Mouse (Mus musculus): ENCODE data around the gene Olfr972. TPM values are rescaled to one million over a fixed set of nuclear protein-coding genes. Genes with fewer than 3 reads are reported as not detected.
"Not testable (repeated sequence)": the region's sequence is repeated elsewhere in the genome, so short reads cannot be mapped to it uniquely, and the experiment has no call there.

Gene Olfr972
- not detected in 2 replicates for polyA plus RNA-seq (2016; fragmentation: Nextera tagmentation; extraction: Ambion mirVana)

DNA sequence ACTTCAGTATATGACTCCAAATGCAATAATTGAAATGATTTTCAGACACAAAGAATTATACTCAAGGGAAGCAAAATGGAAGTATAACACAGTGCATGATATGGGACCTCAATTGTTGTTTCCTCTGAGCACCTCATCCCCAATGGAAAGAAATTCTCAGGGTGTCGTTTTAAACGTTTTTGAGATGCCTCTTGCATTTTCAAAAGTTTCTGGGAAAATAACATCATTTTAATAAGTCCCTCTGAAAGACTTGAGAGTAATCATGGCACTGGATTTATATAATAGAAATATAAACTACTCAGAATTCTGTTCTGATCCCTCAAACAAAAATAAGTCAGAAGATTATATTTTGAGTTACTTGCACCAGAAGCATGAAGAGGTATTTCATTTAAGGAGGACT lies at the start of gene Olfr972:
Olfr972 (plus strand) TSS at position 301 of the 400 bp plus-strand sequence.
- Histone ChIP-seq H3K27me3 (ENCODE audit: low read depth, poor library complexity, severe bottlenecking) (no peaks in the 10 kb centered on the region), H3K4me3 (no peak within 1 kb of the TSS), H3K36me3 (no peaks in the 10 kb centered on the region), H3K27ac (no peak within 1 kb of the TSS), H3K9me3 (replicated peaks) (no peaks in the 10 kb centered on the region), H3K4me1 (no peaks in the 10 kb centered on the region)
- no peak for DNase-seq (ENCODE audit: low spot score)
- 68% methylated on average over 2 of the region's 2 CpGs for WGBS

DNA sequence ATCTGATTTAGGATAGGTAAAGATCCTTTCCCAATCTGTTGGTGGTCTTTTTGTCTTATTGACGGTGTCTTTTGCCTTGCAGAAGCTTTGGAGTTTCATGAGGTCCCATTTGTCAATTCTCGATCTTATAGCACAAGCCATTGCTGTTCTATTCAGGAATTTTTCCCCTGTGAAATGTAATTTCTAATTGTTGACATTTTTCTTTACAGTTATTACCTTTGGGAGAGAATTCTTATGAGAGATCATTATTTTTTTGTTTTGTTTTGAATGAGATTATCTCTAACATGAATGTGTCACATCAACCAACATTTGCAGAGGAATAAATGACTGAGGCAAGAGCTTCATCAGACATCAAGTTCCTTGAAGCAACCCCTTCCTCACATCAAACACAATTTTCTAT lies 29.6 kb upstream of the Olfr972 start, which contains the start of gene Olfr971:
Olfr971 (plus strand) TSS at position 301 of the 400 bp plus-strand sequence.
- not testable (repeated sequence) for H3K4me1 ChIP-seq; H3K9me3 ChIP-seq (replicated peaks); H3K36me3 ChIP-seq; DNase-seq (ENCODE audit: low spot score); H3K27ac ChIP-seq; H3K4me3 ChIP-seq; H3K27me3 ChIP-seq (ENCODE audit: low read depth, poor library complexity, severe bottlenecking)
- 94% methylated on average over 2 of the region's 2 CpGs for WGBS

DNA sequence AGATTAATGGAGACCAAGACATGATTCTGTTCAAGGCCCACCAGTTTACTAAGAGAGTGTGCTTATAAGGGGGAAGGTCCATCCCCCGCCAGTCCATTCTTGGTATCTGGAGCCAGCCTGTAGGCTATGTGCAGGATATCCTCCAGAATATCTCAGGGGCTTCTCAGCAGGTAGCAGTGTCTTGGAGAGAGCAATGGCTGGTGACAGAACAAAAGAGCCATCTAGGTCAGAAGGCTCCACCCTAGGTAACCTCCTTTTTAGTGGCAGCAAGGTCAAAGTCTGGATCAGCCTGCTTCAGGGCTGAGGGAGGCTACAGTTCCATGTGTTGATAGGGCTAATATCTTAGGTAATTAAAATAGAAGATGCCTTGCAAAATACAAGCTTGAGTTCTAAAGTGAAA lies 5.8 kb downstream of the Olfr972 start:
- H3K9me3 ChIP-seq (replicated peaks); H3K4me1 ChIP-seq; H3K36me3 ChIP-seq; H3K27me3 ChIP-seq (ENCODE audit: low read depth, poor library complexity, severe bottlenecking); DNase-seq (ENCODE audit: low spot score); H3K4me3 ChIP-seq; H3K27ac ChIP-seq: not testable (repeated sequence)
- 85% methylated on average over 1 of the region's 1 CpGs for WGBS

DNA sequence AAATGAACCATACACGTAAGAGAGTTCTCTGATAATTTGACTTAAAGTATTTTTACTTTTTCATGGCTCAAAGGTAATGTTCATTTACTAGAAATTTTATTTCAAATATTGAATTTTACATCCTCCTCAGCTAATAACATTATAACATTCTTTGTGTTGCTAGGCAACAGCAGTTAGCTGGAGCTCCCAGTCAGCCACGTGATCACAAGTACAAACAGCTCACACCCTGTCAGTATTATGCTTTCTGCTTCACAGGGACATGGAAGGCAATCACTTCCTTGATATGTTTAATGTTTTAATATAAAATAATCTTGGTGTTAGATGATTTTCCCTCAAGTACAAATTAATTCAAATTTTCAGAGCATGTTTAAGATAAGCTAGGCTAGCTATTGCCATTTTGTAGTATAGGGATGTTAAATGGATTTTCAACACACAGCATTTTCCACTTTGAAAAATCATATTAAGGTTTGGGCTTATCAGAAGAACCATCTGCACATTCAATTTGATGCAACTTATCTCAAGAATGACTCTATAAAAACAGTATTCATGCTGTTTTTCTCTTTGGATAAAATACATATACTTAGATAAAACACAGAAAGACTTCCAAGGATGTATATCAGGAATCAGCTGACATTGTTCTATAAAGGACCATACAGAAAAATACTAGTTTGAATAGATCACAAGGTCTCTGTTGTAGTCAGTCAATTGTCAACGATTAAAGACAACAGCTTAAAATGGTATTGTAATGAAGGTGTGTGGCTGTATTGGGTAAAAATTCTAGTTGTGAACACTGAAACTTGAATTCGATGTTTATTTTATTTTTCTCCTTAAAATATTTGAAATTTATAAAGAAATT lies 11.5 kb downstream of the Olfr972 start:
- H3K27me3 ChIP-seq (ENCODE audit: low read depth, poor library complexity, severe bottlenecking); H3K4me1 ChIP-seq; H3K27ac ChIP-seq; DNase-seq (ENCODE audit: low spot score); H3K36me3 ChIP-seq; H3K9me3 ChIP-seq (replicated peaks); H3K4me3 ChIP-seq: not testable (repeated sequence)
- no CpG with 5 or more reads among the region's 4 CpGs for WGBS

DNA sequence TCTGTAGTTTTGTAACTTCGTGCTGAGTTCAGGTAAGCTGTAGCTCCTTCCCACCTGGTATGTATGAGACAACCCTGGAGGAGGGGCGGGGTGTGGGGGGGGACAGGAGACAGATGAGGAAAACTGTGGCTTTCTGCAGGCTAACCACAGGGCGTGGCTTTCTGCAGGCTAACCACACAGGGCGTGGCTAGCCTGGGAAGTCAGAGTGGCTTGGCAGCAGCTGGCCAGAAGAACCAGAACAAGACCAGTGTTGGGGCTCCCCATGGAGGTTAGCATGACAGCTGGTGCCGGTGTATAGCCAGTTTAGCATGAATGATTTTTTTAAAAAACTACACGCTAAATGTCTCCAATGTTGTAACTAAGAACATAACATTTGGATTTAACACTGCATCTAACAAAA lies 38.9 kb downstream of the Olfr972 start:
- Histone ChIP-seq H3K4me3 (no peak overlapping the region), H3K9me3 (replicated peaks) (no peaks in the 10 kb centered on the region), H3K4me1 (no peaks in the 10 kb centered on the region), H3K27ac (no peak overlapping the region), H3K36me3 (no peaks in the 10 kb centered on the region), H3K27me3 (ENCODE audit: low read depth, poor library complexity, severe bottlenecking) (no peaks in the 10 kb centered on the region)
- 77% methylated on average over 6 of the region's 6 CpGs for WGBS
- DNase-seq (ENCODE audit: low spot score): no peak

DNA sequence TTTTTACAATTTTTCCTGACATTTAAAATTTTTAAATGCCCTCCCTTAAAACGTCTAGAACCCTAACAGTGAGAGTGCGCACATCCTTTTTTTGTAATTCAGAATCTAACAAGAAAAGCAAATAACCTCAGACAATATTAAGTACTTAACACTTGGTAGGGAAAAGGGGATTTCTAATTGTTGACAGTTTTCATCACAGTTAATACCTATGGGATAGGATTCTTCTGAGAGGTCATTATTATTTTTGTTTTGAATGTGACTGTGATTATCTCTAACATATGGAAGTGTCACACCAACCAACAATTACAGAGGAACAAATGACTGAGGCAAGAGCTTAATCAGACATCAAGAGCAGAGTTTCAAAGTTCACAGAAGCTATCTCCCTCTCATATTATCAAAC lies 40.8 kb downstream of the Olfr972 start, which contains the start of gene Olfr229:
Olfr229 (plus strand) TSS at position 301 of the 400 bp plus-strand sequence.
- H3K4me3 ChIP-seq: no peak within 1 kb of the TSS
- H3K9me3 ChIP-seq (replicated peaks): no peaks in the 10 kb centered on the region
- WGBS: 78% methylated on average over 2 of the region's 2 CpGs
- H3K36me3 ChIP-seq: no peaks in the 10 kb centered on the region
- DNase-seq (ENCODE audit: low spot score): no peak
- no peak within 1 kb of the TSS for H3K27ac ChIP-seq
- no peaks in the 10 kb centered on the region for H3K4me1 ChIP-seq
- no peaks in the 10 kb centered on the region for H3K27me3 ChIP-seq (ENCODE audit: low read depth, poor library complexity, severe bottlenecking)

DNA sequence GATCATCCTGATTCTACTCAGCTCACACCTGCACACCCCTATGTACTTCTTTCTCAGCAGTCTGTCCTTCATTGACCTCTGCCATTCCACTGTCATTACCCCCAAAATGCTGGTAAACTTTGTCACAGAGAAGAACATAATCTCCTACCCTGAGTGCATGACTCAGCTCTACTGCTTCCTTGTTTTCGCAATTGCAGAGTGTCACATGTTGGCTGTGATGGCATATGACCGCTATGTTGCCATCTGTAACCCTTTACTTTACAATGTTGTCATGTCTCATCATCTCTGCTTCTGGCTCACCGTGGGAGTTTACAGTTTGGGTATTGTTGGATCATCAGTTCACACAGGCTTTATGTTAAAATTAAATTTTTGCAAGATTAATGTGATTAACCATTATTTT lies 43.7 kb downstream of the Olfr972 start:
- Histone ChIP-seq H3K36me3 (no peaks in the 10 kb centered on the region), H3K4me1 (no peaks in the 10 kb centered on the region), H3K9me3 (replicated peaks) (no peaks in the 10 kb centered on the region), H3K4me3 (no peak overlapping the region), H3K27me3 (ENCODE audit: low read depth, poor library complexity, severe bottlenecking) (no peaks in the 10 kb centered on the region), H3K27ac (no peak overlapping the region)
- WGBS: 92% methylated on average over 3 of the region's 3 CpGs
- no peak for DNase-seq (ENCODE audit: low spot score)

Other genes with a start within 250 kb of the Olfr972 start
- not detected in 2 replicates for gene Olfr960, start 245.0 kb upstream of the Olfr972 start, polyA plus RNA-seq (2016; fragmentation: Nextera tagmentation; extraction: Ambion mirVana)
- not detected in 2 replicates for gene Olfr961, start 221.3 kb upstream of the Olfr972 start, polyA plus RNA-seq (2016; fragmentation: Nextera tagmentation; extraction: Ambion mirVana)
- gene Olfr963, start 199.2 kb upstream of the Olfr972 start, polyA plus RNA-seq (2016; fragmentation: Nextera tagmentation; extraction: Ambion mirVana): not detected in 2 replicates
- not detected in 2 replicates for gene Olfr149, start 159.3 kb upstream of the Olfr972 start, polyA plus RNA-seq (2016; fragmentation: Nextera tagmentation; extraction: Ambion mirVana)
- gene Olfr965, start 155.1 kb upstream of the Olfr972 start, polyA plus RNA-seq (2016; fragmentation: Nextera tagmentation; extraction: Ambion mirVana): not detected in 2 replicates
- gene Olfr150, start 135.4 kb upstream of the Olfr972 start, polyA plus RNA-seq (2016; fragmentation: Nextera tagmentation; extraction: Ambion mirVana): not detected in 2 replicates
- gene Olfr967, start 120.2 kb upstream of the Olfr972 start, polyA plus RNA-seq (2016; fragmentation: Nextera tagmentation; extraction: Ambion mirVana): not detected in 2 replicates
- gene Olfr968, start 83.2 kb upstream of the Olfr972 start, polyA plus RNA-seq (2016; fragmentation: Nextera tagmentation; extraction: Ambion mirVana): not detected in 2 replicates
- not detected in 2 replicates for gene Olfr969, start 75.5 kb upstream of the Olfr972 start, polyA plus RNA-seq (2016; fragmentation: Nextera tagmentation; extraction: Ambion mirVana)
- not detected in 2 replicates for gene Olfr970, start 57.6 kb upstream of the Olfr972 start, polyA plus RNA-seq (2016; fragmentation: Nextera tagmentation; extraction: Ambion mirVana)
- not detected in 2 replicates for gene Olfr971, start 29.5 kb upstream of the Olfr972 start, polyA plus RNA-seq (2016; fragmentation: Nextera tagmentation; extraction: Ambion mirVana)
- gene Olfr229, start 40.9 kb downstream of the Olfr972 start, polyA plus RNA-seq (2016; fragmentation: Nextera tagmentation; extraction: Ambion mirVana): not detected in 2 replicates
- gene Olfr974, start 71.1 kb downstream of the Olfr972 start, polyA plus RNA-seq (2016; fragmentation: Nextera tagmentation; extraction: Ambion mirVana): not detected in 2 replicates
- gene Olfr975, start 85.6 kb downstream of the Olfr972 start, polyA plus RNA-seq (2016; fragmentation: Nextera tagmentation; extraction: Ambion mirVana): not detected in 2 replicates
- not detected in 2 replicates for gene Olfr976, start 94.7 kb downstream of the Olfr972 start, polyA plus RNA-seq (2016; fragmentation: Nextera tagmentation; extraction: Ambion mirVana)
- gene Olfr978, start 125.7 kb downstream of the Olfr972 start, polyA plus RNA-seq (2016; fragmentation: Nextera tagmentation; extraction: Ambion mirVana): not detected in 2 replicates
- gene Olfr979, start 137.0 kb downstream of the Olfr972 start, polyA plus RNA-seq (2016; fragmentation: Nextera tagmentation; extraction: Ambion mirVana): not detected in 2 replicates
- gene Olfr980, start 143.2 kb downstream of the Olfr972 start, polyA plus RNA-seq (2016; fragmentation: Nextera tagmentation; extraction: Ambion mirVana): not detected in 2 replicates
- gene Olfr981, start 155.0 kb downstream of the Olfr972 start, polyA plus RNA-seq (2016; fragmentation: Nextera tagmentation; extraction: Ambion mirVana): not detected in 2 replicates
- not detected in 2 replicates for gene Olfr982, start 207.4 kb downstream of the Olfr972 start, polyA plus RNA-seq (2016; fragmentation: Nextera tagmentation; extraction: Ambion mirVana)
- not detected in 2 replicates for gene Olfr983, start 227.2 kb downstream of the Olfr972 start, polyA plus RNA-seq (2016; fragmentation: Nextera tagmentation; extraction: Ambion mirVana)
- not detected in 2 replicates for gene Olfr984, start 247.8 kb downstream of the Olfr972 start, polyA plus RNA-seq (2016; fragmentation: Nextera tagmentation; extraction: Ambion mirVana)

Measured in limb, embryonic 10.5 days (tissue).